Mouse (Mus musculus): ENCODE data around the gene Nusap1.

GRCm38 (mm10) chr2:119641214-119641912 is 23.3 kb downstream of the Nusap1 start:
- TF ChIP-seq CTCF (IDR thresholded peaks at IDR 0.05; ENCODE audit: low read depth) (no peak), EP300 (IDR thresholded peaks at IDR 0.05; ENCODE audit: low read depth) (no peak)
